Mouse (Mus musculus): ENCODE results near the gene Apba1. TPM values are rescaled to one million over a fixed set of nuclear protein-coding genes. Genes with fewer than 3 reads are reported as not detected.

Gene Apba1
- polyA plus RNA-seq (2014; fragmentation: Nextera tagmentation; extraction: Ambion mirVana), result 0.46 and 0.79 TPM in 2 replicates

- H3K4me2 ChIP-seq (replicated peaks; ENCODE audit: low read depth, low read length), result peak within 1 kb of the TSS; percentile 82
- WGBS, result under 1% methylated on average over 83 of the region's 98 CpGs
- H3K4me3 ChIP-seq (ENCODE audit: low read length), result peak within 1 kb of the TSS; percentile 75
- H3K27ac ChIP-seq (ENCODE audit: low read depth, low read length), result peak within 1 kb of the TSS; percentile 82; the same call in 1 of the 2 replicates
- H3K36me3 ChIP-seq (ENCODE audit: control insufficient read depth, insufficient read depth, low read length), result no peaks in the 10 kb centered on the region
- peak within 1 kb of the TSS; percentile 71 for H3K9ac ChIP-seq (ENCODE audit: low read depth, low read length)
- ATAC-seq (ENCODE audit: low FRiP score, low TSS enrichment), result peak; percentile 89
- no peaks in the 10 kb centered on the region for H3K4me1 ChIP-seq (ENCODE audit: control insufficient read depth, insufficient read depth, low read length)
- no peaks in the 10 kb centered on the region for H3K9me3 ChIP-seq (ENCODE audit: control insufficient read depth, low read length)
- peaks cover 4% of the 10 kb centered on the region; the same call in 1 of the 2 replicates for H3K27me3 ChIP-seq (ENCODE audit: control insufficient read depth, insufficient read depth, low read length)
These were observed at the start of gene Apba1 for GRCm38 (mm10) chr19:23758554-23759321. Apba1 (plus strand) TSS chr19:23758887.

GRCm38 (mm10) chr19:23746506-23746905 is 12.2 kb upstream of the Apba1 start:
- Histone ChIP-seq H3K9me3 (ENCODE audit: control insufficient read depth, low read length) (no peaks in the 10 kb centered on the region), H3K36me3 (ENCODE audit: control insufficient read depth, insufficient read depth, low read length) (no peaks in the 10 kb centered on the region), H3K9ac (ENCODE audit: low read depth, low read length) (no peak overlapping the region), H3K27ac (ENCODE audit: low read depth, low read length) (no peak overlapping the region), H3K4me1 (ENCODE audit: control insufficient read depth, insufficient read depth, low read length) (no peaks in the 10 kb centered on the region), H3K4me2 (replicated peaks; ENCODE audit: low read depth, low read length) (no peak overlapping the region), H3K4me3 (ENCODE audit: low read length) (no peak overlapping the region), H3K27me3 (ENCODE audit: control insufficient read depth, insufficient read depth, low read length) (no peaks in the 10 kb centered on the region)
- 73% methylated on average over 3 of the region's 3 CpGs for WGBS
- ATAC-seq (ENCODE audit: low FRiP score, low TSS enrichment), result no peak

- Histone ChIP-seq H3K9ac (ENCODE audit: low read depth, low read length) (no peak overlapping the region), H3K27me3 (ENCODE audit: control insufficient read depth, insufficient read depth, low read length) (peaks cover 4% of the 10 kb centered on the region; the same call in 1 of the 2 replicates), H3K36me3 (ENCODE audit: control insufficient read depth, insufficient read depth, low read length) (no peaks in the 10 kb centered on the region), H3K9me3 (ENCODE audit: control insufficient read depth, low read length) (no peaks in the 10 kb centered on the region), H3K4me1 (ENCODE audit: control insufficient read depth, insufficient read depth, low read length) (no peaks in the 10 kb centered on the region), H3K27ac (ENCODE audit: low read depth, low read length) (no peak overlapping the region), H3K4me3 (ENCODE audit: low read length) (no peak overlapping the region), H3K4me2 (replicated peaks; ENCODE audit: low read depth, low read length) (no peak overlapping the region)
- WGBS, result 23% methylated on average over 7 of the region's 7 CpGs
- no peak for ATAC-seq (ENCODE audit: low FRiP score, low TSS enrichment)
These were observed 1.7 kb upstream of the Apba1 start for GRCm38 (mm10) chr19:23757011-23757410.

GRCm38 (mm10) chr19:23757961-23758553 is 630 bp upstream of the Apba1 start:
- Histone ChIP-seq H3K27ac (ENCODE audit: low read depth, low read length) (peak overlapping the region; percentile 82; the same call in 1 of the 2 replicates), H3K4me3 (ENCODE audit: low read length) (peak overlapping the region; percentile 75), H3K4me1 (ENCODE audit: control insufficient read depth, insufficient read depth, low read length) (no peaks in the 10 kb centered on the region), H3K4me2 (replicated peaks; ENCODE audit: low read depth, low read length) (peak overlapping the region; percentile 82), H3K9me3 (ENCODE audit: control insufficient read depth, low read length) (no peaks in the 10 kb centered on the region), H3K9ac (ENCODE audit: low read depth, low read length) (peak overlapping the region; percentile 71), H3K27me3 (ENCODE audit: control insufficient read depth, insufficient read depth, low read length) (peaks cover 4% of the 10 kb centered on the region; the same call in 1 of the 2 replicates), H3K36me3 (ENCODE audit: control insufficient read depth, insufficient read depth, low read length) (no peaks in the 10 kb centered on the region)
- WGBS, result under 1% methylated on average over 40 of the region's 40 CpGs
- ATAC-seq (ENCODE audit: low FRiP score, low TSS enrichment), result peak; percentile 87

- Histone ChIP-seq H3K9ac (ENCODE audit: low read depth, low read length) (peak overlapping the region; percentile 71; the same call in 1 of the 2 replicates), H3K9me3 (ENCODE audit: control insufficient read depth, low read length) (no peaks in the 10 kb centered on the region), H3K4me1 (ENCODE audit: control insufficient read depth, insufficient read depth, low read length) (no peaks in the 10 kb centered on the region), H3K27ac (ENCODE audit: low read depth, low read length) (no peak overlapping the region), H3K4me3 (ENCODE audit: low read length) (peak overlapping the region; percentile 75), H3K36me3 (ENCODE audit: control insufficient read depth, insufficient read depth, low read length) (no peaks in the 10 kb centered on the region), H3K4me2 (replicated peaks; ENCODE audit: low read depth, low read length) (peak overlapping the region; percentile 82), H3K27me3 (ENCODE audit: control insufficient read depth, insufficient read depth, low read length) (peaks cover 4% of the 10 kb centered on the region; the same call in 1 of the 2 replicates)
- 3% methylated on average over 17 of the region's 17 CpGs for WGBS
- ATAC-seq (ENCODE audit: low FRiP score, low TSS enrichment), result no peak
These were observed 747 bp downstream of the Apba1 start for GRCm38 (mm10) chr19:23759322-23759945.

- ATAC-seq (ENCODE audit: low FRiP score, low TSS enrichment), result no peak
- 90% methylated on average over 6 of the region's 6 CpGs for WGBS
These were observed 4.7 kb downstream of the Apba1 start for GRCm38 (mm10) chr19:23763371-23763770.

GRCm38 (mm10) chr19:23764051-23764450 is 5.4 kb downstream of the Apba1 start:
- Histone ChIP-seq H3K27ac (ENCODE audit: low read depth, low read length) (no peak overlapping the region), H3K9me3 (ENCODE audit: control insufficient read depth, low read length) (no peaks in the 10 kb centered on the region), H3K4me1 (ENCODE audit: control insufficient read depth, insufficient read depth, low read length) (no peaks in the 10 kb centered on the region), H3K36me3 (ENCODE audit: control insufficient read depth, insufficient read depth, low read length) (no peaks in the 10 kb centered on the region), H3K27me3 (ENCODE audit: control insufficient read depth, insufficient read depth, low read length) (peaks cover 4% of the 10 kb centered on the region; the same call in 1 of the 2 replicates), H3K4me2 (replicated peaks; ENCODE audit: low read depth, low read length) (no peak overlapping the region), H3K9ac (ENCODE audit: low read depth, low read length) (no peak overlapping the region), H3K4me3 (ENCODE audit: low read length) (no peak overlapping the region)
- 75% methylated on average over 2 of the region's 2 CpGs for WGBS
- no peak for ATAC-seq (ENCODE audit: low FRiP score, low TSS enrichment)

More at GRCm38 (mm10) chr19:23763371-23763770, 4.7 kb downstream of the Apba1 start:
- H3K36me3 ChIP-seq (ENCODE audit: control insufficient read depth, insufficient read depth, low read length), result no peaks in the 10 kb centered on the region
- H3K4me1 ChIP-seq (ENCODE audit: control insufficient read depth, insufficient read depth, low read length), result no peaks in the 10 kb centered on the region
- no peak overlapping the region for H3K4me2 ChIP-seq (replicated peaks; ENCODE audit: low read depth, low read length)
- H3K9me3 ChIP-seq (ENCODE audit: control insufficient read depth, low read length), result no peaks in the 10 kb centered on the region
- H3K4me3 ChIP-seq (ENCODE audit: low read length), result no peak overlapping the region
- H3K27ac ChIP-seq (ENCODE audit: low read depth, low read length), result no peak overlapping the region
- H3K9ac ChIP-seq (ENCODE audit: low read depth, low read length), result no peak overlapping the region
- H3K27me3 ChIP-seq (ENCODE audit: control insufficient read depth, insufficient read depth, low read length), result peaks cover 4% of the 10 kb centered on the region; the same call in 1 of the 2 replicates

GRCm38 (mm10) chr19:23768864-23769263 is 10.2 kb downstream of the Apba1 start:
- ATAC-seq (ENCODE audit: low FRiP score, low TSS enrichment), result 0 out of 2 replicates have a peak, but pooled peaks have one; percentile 57
- 47% methylated on average over 5 of the region's 5 CpGs for WGBS
- no peak overlapping the region for H3K27ac ChIP-seq (ENCODE audit: low read depth, low read length)

More at GRCm38 (mm10) chr19:23768864-23769263, 10.2 kb downstream of the Apba1 start:
- H3K27me3 ChIP-seq (ENCODE audit: control insufficient read depth, insufficient read depth, low read length), result no peaks in the 10 kb centered on the region
- no peaks in the 10 kb centered on the region for H3K4me1 ChIP-seq (ENCODE audit: control insufficient read depth, insufficient read depth, low read length)
- no peaks in the 10 kb centered on the region for H3K36me3 ChIP-seq (ENCODE audit: control insufficient read depth, insufficient read depth, low read length)
- no peak overlapping the region for H3K4me3 ChIP-seq (ENCODE audit: low read length)
- no peaks in the 10 kb centered on the region for H3K9me3 ChIP-seq (ENCODE audit: control insufficient read depth, low read length)
- no peak overlapping the region for H3K9ac ChIP-seq (ENCODE audit: low read depth, low read length)
- no peak overlapping the region for H3K4me2 ChIP-seq (replicated peaks; ENCODE audit: low read depth, low read length)
